Mouse (Mus musculus) embryo, embryonic 9.5 days (tissue): ENCODE results near the gene Selenon.
"Not testable (repeated sequence)": the region's sequence is repeated elsewhere in the genome, so short reads cannot be mapped to it uniquely, and the experiment has no call there.

Source experiments
- DNase-seq: peaks from one replicate; pipeline ENCODE4 v3.0.0-alpha.2; 2017; ENCODE audit errors: extremely low spot score

Selenon gene

DNA sequence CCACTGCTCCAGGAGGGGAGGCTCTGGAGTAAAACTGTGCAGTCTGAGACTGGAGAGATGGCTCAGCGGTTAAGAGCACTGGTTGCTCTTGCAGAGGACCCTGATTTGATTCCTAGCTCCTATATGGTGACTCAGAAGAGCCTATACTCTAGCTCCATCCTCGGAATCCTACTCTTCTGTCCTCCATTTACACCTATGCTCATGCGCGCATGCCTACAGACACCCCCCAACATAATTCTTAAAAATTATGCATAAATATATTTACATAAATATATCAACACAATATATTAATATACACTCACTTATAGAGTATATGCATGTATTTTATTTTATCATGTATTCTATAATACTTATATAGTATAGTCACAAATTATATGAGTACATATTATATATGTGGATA, 41.6 kb downstream of the Selenon start:
- no peak for DNase-seq

GRCm38 (mm10) chr4:134506713-134507112, 45.3 kb downstream of the Selenon start:
- DNase-seq = no peak

GRCm38 (mm10) chr4:134505966-134506594, 45.9 kb downstream of the Selenon start:
- no peak for DNase-seq

DNA sequence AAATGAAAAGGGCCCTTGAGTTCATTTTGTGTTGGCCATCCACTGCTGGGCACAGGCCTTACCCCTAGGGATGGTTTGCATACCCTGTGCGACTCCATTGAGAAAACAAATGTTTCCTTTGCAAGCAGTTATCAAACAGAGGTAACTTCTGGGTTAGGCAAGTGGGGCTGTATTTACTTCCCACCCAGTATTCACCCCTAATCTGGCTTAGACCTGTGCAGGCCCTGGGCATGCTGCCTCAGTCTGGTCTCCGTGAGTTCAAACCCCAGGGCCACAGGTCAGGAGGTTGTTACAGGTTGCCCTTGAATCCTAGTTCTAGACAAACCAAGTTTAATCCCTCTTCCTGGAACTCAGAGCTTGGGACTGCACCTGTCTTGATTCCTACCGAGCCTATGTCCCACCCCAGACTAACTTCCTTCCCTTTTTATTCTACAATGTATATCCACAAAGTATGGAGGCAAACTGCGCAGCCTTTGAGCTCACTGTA, 46.6 kb downstream of the Selenon start:
- DNase-seq = no peak

DNA sequence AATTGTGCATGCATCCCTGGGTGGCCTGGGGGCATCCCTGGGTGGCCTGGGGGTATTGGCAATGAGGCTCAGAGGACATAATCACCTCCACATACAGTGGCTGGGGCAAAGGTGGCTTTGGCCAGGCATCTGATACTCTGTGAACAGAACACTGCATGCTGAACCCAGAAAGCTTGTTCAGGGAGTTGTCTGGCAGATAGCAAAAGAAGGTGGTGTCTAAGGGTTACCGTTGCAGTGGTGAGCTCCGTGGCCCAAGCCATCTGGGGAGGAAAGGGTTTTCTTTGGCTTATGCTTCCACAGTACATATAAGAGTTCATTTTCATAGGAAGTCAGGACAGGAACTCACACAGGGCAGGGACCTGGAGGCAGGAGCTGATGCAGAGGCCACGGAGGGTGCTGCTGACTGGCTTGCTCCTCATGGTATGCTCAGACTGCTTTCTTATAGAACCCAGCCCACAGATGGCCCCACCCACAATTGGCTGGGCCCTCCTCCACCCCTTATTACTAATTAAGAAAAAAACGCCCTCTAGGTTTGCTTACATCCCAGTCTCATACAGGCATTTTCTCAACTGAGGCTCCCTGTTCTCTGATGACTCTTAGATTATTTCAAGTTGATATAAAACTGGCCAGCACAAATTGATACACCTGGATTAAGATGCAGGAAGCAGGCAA, 48.1 kb downstream of the Selenon start:
- DNase-seq = no peak

- DNase-seq = no peak
Measured at GRCm38 (mm10) chr4:134501095-134501494, 50.9 kb downstream of the Selenon start.

DNA sequence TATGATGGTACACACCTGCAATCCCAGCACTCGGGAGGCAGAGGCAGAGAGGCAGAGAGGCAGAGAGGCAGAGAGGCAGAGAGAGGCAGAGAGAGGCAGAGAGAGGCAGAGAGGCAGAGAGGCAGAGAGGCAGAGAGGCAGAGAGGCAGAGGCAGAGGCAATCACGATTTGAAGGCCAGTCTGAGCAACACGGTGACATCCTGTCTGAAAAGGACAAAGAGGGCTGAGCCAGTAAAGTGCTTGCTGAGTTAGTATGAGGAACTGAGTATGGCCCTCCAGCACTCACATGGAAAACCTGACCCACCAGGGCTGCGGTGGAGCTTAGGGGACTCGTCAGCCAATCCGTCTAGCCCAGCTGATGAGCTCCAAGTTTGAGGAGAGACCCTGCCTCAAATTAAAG, 53.0 kb downstream of the Selenon start:
- not testable (repeated sequence) for DNase-seq

GRCm38 (mm10) chr4:134497986-134498731, 53.8 kb downstream of the Selenon start:
- no peak for DNase-seq

GRCm38 (mm10) chr4:134497223-134497622, 54.7 kb downstream of the Selenon start:
- DNase-seq = no peak

DNA sequence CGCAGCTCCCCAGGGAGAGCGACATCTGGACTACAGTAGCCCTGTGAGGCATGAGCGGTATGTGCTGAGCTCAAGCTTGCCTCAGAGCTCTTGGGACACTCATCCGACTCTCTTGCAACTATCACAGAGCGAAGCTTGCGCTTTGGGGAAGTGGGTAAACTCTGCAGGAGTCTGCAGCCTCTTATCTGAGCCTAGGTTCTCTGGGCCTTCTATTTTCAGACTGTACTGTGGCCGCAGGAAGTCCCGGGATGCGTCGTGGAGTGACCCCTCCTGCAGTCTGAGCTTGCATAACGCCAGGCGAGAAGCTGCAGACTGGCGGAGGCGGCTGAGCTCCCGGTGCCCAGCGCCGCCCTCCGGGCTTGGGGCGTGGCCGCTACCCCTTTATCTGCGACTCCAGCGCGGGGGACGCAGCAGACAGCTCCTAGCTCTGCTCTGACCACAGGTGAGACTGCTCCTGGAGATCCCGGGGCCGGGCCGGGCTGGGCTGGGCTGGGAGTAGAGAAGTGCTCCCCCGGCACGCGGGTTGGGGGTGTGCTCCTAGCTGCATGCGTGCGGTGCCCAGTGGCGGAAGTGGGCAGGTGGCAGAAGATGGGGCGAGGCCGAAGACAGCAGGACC, 55.3 kb downstream of the Selenon start, which contains the start of gene Paqr7:
TSS of gene Paqr7 (plus strand) at position 103 of the 616 bp plus-strand sequence.
- DNase-seq = peak; percentile 68

DNA sequence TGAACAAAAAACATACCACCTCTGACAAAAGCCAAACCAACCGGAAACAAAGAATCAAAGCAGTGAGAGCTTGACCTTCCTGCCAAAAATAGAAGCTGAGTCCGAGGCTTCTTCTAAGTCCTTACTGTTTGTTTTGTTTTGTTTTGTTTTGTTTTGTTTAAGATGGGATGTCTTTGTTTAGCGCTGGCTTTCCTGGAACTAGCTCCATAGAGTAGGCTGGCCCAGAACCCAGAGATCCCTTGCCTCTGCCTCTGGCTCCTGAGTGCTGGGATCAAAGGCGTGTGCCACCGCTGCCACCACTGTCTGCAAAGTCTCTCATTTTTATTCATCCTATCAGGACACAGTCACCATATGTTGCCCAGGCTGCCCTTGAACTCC, 56.4 kb downstream of the Selenon start:
- no peak for DNase-seq

DNA sequence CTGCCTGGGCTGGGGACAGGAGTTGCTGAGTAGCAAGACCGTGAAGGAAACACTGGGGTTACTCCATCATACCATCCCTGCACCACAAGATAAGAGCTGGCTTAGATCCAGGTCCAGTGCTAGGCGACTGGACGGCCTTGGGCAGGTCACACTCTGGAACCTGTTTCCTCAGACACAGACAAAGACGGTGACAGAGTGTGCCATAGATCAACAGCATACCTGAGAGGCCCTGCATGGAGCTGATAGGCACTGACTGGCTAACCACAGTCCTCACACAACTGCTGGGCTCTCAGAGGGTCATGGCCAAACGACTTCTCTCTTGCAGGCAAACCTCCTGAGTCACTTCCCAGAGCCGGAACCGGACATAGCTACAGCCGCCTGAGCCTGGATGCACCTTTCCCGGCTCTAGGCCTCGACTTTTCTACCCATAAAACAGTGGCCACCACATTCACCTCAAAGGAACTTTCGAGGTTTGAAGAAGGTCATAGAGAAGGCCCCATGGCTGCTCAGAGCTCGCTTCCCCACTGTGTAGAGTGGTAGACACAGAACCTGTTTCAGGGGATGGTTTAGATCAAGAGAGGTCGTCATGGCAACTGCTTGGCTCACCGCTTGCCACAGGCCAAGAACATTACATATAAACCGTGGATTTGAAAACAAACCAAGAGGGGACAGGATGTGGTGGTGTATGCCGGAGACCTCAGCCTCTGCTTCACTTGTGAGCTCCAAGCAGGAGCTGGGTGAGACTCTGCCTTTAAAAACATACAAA, 57.0 kb downstream of the Selenon start:
- no peak for DNase-seq

- not testable (repeated sequence) for DNase-seq
Measured at GRCm38 (mm10) chr4:134494161-134494560, 57.8 kb downstream of the Selenon start.

DNA sequence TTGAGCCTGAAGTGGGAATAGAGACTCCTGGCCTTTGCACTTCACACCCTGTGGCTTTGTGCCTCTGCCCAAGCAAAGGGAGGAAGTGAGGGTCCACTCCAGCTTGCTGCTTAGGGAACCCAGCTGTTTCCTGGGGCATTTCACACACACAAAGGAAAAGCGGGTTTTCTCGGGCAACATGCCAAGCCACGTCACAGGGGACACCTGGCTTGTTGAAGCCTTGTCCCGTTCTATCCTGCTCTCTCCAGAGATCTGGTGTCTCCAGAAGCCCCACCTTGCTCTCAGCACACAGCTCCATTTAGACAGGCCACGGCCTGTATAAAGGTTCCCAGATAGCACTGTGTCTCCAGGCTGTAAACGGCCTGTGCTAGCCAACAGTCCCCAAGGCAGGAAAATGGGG, 60.2 kb downstream of the Selenon start:
- DNase-seq = no peak

GRCm38 (mm10) chr4:134489986-134490665, 61.8 kb downstream of the Selenon start:
- DNase-seq = no peak

DNA sequence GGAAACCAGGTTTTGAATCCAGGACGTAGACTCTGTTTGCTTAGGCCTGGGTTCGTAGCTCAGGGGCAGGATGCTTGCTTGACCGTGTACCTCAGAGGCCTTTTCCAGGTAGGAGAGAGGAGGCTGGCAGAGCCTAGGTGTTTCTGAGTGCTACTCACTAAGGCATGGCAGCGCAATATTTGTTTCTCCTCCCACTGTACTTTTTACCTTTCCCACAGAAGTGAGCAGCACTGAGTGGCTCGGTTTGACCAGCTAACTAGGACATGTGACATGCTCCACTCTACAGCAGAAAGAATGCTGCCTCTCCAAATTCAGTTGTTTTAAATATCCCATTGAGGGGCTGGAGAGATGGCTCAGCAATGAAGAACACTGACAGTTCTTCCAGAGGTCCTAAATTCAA, 63.8 kb downstream of the Selenon start:
- DNase-seq = no peak
